Mouse (Mus musculus) heart, embryonic 16.5 days (tissue): ENCODE data around the gene Slc25a33. TPM values are rescaled to one million over a fixed set of nuclear protein-coding genes. Genes with fewer than 3 reads are reported as not detected.
A peak's percentile ranks its signal among the peaks of the same experiment; 100 is the strongest.

Experiments
- ATAC-seq: fragments of 200-750 bp; cut with Nextera tagmentation; replicated peaks from 2 replicates; pipeline ENCODE4 v1.8.0; 2017; ENCODE audit warnings: moderate number of reproducible peaks; ENCODE audit not compliant: insufficient read depth, low FRiP score; ENCODE audit errors: extremely low read depth
- H3K27ac ChIP-seq: fragments of 300-500 bp; sonication (generic); 2 replicates; pipeline ENCODE4 v1.5.1; 2014; ENCODE audit warnings: mild to moderate bottlenecking, low read length, control low read depth, moderate library complexity
- H3K27me3 ChIP-seq: fragments of 300-500 bp; sonication (generic); 2 replicates; pipeline ENCODE4 v1.6.1; 2014; ENCODE audit warnings: low read length, mixed read lengths; ENCODE audit not compliant: control insufficient read depth, insufficient read depth
- H3K36me3 ChIP-seq: fragments of 300-500 bp; sonication (generic); 2 replicates; pipeline ENCODE4 v1.6.1; 2014; ENCODE audit not compliant: control insufficient read depth, insufficient read depth
- H3K4me1 ChIP-seq: fragments of 300-500 bp; sonication (generic); 2 replicates; pipeline ENCODE4 v1.6.1; 2014; ENCODE audit warnings: low read length, mixed read lengths; ENCODE audit not compliant: control insufficient read depth, insufficient read depth
- H3K4me2 ChIP-seq: fragments of 300-500 bp; sonication (generic); 2 replicates; pipeline ENCODE4 v1.6.1; 2014; ENCODE audit warnings: low read depth, mild to moderate bottlenecking, control low read depth, low read length
- H3K4me3 ChIP-seq: fragments of 300-500 bp; sonication (generic); 2 replicates; pipeline ENCODE4 v1.5.1; 2014; ENCODE audit warnings: mild to moderate bottlenecking, control low read depth, low read length
- H3K9ac ChIP-seq: fragments of 300-500 bp; sonication (generic); 2 replicates; pipeline ENCODE4 v1.6.1; 2014; ENCODE audit warnings: low read length, control low read depth
- H3K9me3 ChIP-seq: fragments of 300-500 bp; sonication (generic); replicated peaks from 2 replicates; pipeline ENCODE4 v1.6.1; 2016; ENCODE audit warnings: low read length; ENCODE audit not compliant: control insufficient read depth
- WGBS: fragments of 180-500 bp; shearing (Covaris S2); extraction: QIAGEN DNeasy Blood & Tissue Kit; methylation state at CpG from one replicate; pipeline ENCODE4 v1.1.7; 2014; 5-methylcytosine and 5-hydroxymethylcytosine counted together
- polyA plus RNA-seq: library from polyadenylated mRNA; unstranded; fragments of >200 nt; fragmentation: Nextera tagmentation; extraction: Ambion mirVana; gene quantifications from 2 replicates; pipeline ENCODE4 v1.2.1, GENCODE M21; 2015

Slc25a33 gene
- polyA plus RNA-seq, 1 experiment from 2014 or later: 6.5 TPM

DNA sequence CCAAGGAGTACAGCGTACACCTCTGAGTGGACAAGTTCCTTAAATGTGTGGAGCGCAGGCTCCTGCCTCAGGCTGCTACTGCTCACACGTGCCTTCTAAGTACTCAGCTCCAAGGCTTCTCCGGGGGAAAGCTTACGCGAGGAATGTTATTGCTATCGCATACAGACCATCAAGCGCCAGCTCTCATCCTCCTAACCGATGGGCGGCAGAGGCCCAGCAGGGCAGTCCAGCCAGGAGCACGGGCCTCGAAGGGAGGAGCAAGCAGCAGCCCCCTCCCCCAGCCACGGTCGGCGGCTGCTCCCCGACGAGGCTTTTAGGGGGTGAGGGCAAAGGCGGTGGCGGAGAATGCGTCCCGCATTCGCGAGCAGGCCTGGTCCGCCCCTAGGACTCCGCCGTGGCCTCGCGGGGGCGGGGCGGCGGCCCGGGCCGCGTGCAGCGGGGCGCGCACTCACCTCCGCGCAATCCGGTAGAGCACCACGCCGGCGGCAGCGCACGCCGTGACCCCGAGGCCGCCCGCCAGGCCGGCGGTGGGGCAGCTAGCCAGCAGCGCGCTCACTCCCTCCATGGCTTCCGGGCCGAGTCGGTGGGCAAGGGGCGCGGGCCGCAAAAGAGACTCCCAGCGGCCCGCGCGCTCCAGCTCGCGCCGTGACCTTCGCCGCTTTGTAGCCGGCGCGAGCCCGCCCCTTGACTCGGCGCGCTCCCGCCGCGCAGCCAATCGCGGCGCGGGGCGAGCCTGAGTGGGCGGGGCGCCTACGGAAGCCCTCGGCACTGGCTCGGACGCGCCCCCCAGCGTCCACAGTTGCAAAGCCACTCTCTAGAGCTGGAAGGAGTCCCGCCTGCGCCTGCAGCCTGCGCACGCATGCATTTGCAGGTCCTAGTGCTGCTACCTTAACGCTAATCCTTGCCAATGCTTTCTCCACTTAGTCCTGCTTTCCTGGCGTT is 36.4 kb downstream of the Slc25a33 start, which contains the start of gene Tmem201:
Gene Tmem201, minus strand, starts transcription at position 662 of the 942 bp plus-strand sequence.
- Histone ChIP-seq H3K36me3 (no peaks in the 10 kb centered on the region), H3K4me2 (peak within 1 kb of the TSS; percentile 95), H3K9me3 (no peaks in the 10 kb centered on the region), H3K27me3 (no peaks in the 10 kb centered on the region), H3K4me3 (peak within 1 kb of the TSS; percentile 88), H3K4me1 (peaks cover 45% of the 10 kb centered on the region), H3K9ac (peak within 1 kb of the TSS; percentile 93), H3K27ac (peak within 1 kb of the TSS; percentile 86)
- ATAC-seq: peak; percentile 86
- under 1% methylated on average over 97 of the region's 97 CpGs for WGBS

DNA sequence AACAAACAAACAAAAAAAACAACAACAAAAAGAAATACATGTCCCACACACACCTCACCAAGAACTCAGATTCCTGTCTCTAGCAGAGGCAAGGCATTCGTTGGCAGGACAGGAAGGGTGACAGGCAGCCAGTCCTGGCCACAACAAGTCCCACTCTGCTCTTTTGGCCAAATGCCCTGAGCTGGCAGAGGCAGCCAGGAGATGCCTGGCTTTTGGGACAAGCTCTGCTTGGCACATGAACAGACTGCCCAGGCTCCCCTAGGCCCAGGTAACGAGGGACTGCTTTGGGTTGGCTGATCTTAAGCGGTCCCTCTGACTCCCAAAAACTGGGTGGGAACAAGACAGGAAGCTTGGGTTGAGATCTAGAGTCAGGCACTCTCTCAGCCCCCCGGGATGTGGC is 37.5 kb downstream of the Slc25a33 start:
- Histone ChIP-seq H3K4me2 (peak overlapping the region; percentile 95), H3K4me3 (peak overlapping the region; percentile 88), H3K9me3 (no peaks in the 10 kb centered on the region), H3K27me3 (no peaks in the 10 kb centered on the region), H3K36me3 (no peaks in the 10 kb centered on the region), H3K27ac (peak overlapping the region; percentile 86), H3K9ac (peak overlapping the region; percentile 93), H3K4me1 (peaks cover 52% of the 10 kb centered on the region)
- 17% methylated on average over 4 of the region's 4 CpGs for WGBS
- 0 out of 2 replicates have a peak, but pooled peaks have one; percentile 7 for ATAC-seq

DNA sequence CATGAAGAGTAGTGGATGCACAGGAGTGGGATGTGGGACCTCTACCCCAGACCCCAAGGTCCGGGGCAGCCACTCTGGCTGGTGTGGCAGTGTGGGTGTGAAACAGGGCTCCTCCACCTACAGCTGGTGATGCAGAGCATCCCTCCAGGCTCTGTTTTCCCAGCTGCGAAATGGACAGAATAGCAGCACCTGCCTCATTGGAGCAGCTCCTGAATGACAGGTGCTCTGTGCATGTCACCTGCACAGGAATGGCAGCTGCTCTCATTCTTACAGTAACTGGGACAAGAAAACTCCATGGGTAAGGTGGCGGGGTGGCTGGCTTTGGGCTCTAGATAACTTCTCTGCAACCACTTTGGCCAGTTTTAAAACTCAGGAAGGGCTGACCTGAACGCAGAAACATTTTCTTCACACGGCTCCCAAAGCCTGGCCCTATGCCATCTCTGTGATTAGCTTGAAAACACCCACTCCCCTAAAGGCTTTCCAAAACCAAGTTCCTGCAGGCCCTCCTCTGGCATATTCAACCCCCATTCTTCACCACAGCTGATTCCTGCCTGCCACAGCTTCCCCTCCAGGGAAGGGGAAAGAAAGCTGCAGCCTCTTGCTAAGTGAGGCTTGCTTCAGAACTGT is 38.3 kb downstream of the Slc25a33 start:
- Histone ChIP-seq H3K27me3 (no peaks in the 10 kb centered on the region), H3K4me1 (peaks cover 58% of the 10 kb centered on the region), H3K27ac (no peak overlapping the region; the same call in 1 of the 2 replicates), H3K9me3 (no peaks in the 10 kb centered on the region), H3K4me2 (peak overlapping the region; percentile 95; the same call in 1 of the 2 replicates), H3K36me3 (peaks cover under 1% of the 10 kb centered on the region; the same call in 1 of the 2 replicates), H3K4me3 (no peak overlapping the region), H3K9ac (0 out of 2 replicates have a peak overlapping the region, but pooled peaks have one; percentile 5)
- ATAC-seq: no peak
- WGBS: 57% methylated on average over 5 of the region's 5 CpGs

DNA sequence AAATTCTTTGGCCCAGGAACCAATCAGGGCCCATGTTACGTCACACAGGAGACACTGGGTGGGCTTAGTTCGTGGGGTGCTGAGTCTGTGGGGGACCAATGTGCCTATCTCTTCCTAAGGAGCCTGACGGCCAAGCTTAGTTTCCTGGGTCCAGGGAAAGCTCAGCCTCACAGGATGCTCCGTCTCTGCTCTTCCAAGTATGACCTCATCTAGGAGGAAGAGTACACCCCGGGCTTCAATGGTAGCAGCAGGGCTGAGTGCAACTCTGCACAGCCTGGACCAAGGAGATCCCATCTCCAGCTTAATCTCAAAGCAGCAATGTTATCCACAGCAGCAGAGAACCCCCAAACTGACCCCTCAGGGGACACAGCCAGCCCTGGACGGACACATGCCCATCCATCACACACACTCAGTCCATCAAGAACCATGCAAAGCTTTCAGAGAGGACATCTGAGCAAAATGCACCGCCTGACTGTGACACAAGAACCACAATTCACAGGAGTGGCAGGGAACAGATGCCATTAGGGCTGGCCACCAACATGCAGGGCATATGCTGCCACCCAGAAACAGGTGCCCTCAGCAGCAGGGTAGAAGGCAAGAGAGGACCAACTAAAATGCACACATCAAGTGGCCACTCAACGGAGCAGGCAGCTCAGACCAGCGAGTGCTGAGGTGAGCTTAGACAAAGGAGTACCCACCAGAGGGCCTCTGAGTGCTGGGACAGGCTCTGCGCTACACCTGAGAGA is 39.2 kb downstream of the Slc25a33 start:
- WGBS: 70% methylated on average over 10 of the region's 10 CpGs
- Histone ChIP-seq H3K4me3 (no peak overlapping the region), H3K9ac (no peak overlapping the region; the same call in 1 of the 2 replicates), H3K9me3 (no peaks in the 10 kb centered on the region), H3K4me1 (peaks cover 58% of the 10 kb centered on the region), H3K36me3 (peaks cover 2% of the 10 kb centered on the region; the same call in 1 of the 2 replicates), H3K27ac (peak overlapping the region; percentile 69; the same call in 1 of the 2 replicates), H3K4me2 (no peak overlapping the region), H3K27me3 (no peaks in the 10 kb centered on the region)
- ATAC-seq: no peak

- Histone ChIP-seq H3K27ac (peak overlapping the region; percentile 69), H3K4me2 (no peak overlapping the region)
Measured at GRCm38 (mm10) chr4:149734246-149734645, 39.8 kb downstream of the Slc25a33 start.

GRCm38 (mm10) chr4:149733748-149734147 is 40.3 kb downstream of the Slc25a33 start:
- peak overlapping the region; percentile 34; the same call in 1 of the 2 replicates for H3K9ac ChIP-seq
- WGBS: 52% methylated on average over 6 of the region's 6 CpGs
- ATAC-seq: no peak
- H3K4me3 ChIP-seq: no peak overlapping the region
- H3K9me3 ChIP-seq: no peaks in the 10 kb centered on the region
- H3K4me2 ChIP-seq: no peak overlapping the region; the same call in 1 of the 2 replicates
- peak overlapping the region; percentile 69 for H3K27ac ChIP-seq
- H3K4me1 ChIP-seq: peaks cover 58% of the 10 kb centered on the region
- H3K36me3 ChIP-seq: peaks cover 11% of the 10 kb centered on the region
- no peaks in the 10 kb centered on the region for H3K27me3 ChIP-seq

More at GRCm38 (mm10) chr4:149734246-149734645, 39.8 kb downstream of the Slc25a33 start:
- Histone ChIP-seq H3K9me3 (no peaks in the 10 kb centered on the region), H3K27me3 (no peaks in the 10 kb centered on the region), H3K4me1 (peaks cover 58% of the 10 kb centered on the region), H3K9ac (peak overlapping the region; percentile 34; the same call in 1 of the 2 replicates), H3K36me3 (peaks cover 6% of the 10 kb centered on the region), H3K4me3 (no peak overlapping the region)
- WGBS: 79% methylated on average over 6 of the region's 6 CpGs
- ATAC-seq: no peak

DNA sequence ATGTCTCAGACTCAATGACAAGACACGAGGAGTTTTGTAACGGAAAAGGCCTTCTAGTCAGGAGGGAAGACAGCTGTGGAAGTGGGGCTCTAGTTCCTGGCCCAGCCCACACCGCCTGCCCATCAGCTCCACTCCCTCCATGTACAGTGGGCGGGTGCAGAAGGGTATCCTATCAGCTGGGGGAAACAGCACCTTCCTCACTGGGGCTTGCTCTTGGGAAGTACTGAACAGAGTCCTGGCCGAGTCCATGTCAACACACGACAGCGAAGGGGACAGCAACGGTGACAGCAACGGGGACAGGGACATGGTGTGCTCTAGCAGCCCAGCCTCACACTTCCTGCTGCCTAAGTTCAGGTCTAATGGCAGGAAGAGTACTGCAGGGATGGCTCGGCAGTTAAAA is 41.3 kb downstream of the Slc25a33 start:
- no peak overlapping the region for H3K4me3 ChIP-seq
- ATAC-seq: no peak
- peak overlapping the region; percentile 66 for H3K27ac ChIP-seq
- WGBS: 44% methylated on average over 10 of the region's 10 CpGs
- no peak overlapping the region for H3K4me2 ChIP-seq
- peak overlapping the region; percentile 52 for H3K9ac ChIP-seq
- peaks cover 16% of the 10 kb centered on the region for H3K36me3 ChIP-seq
- H3K4me1 ChIP-seq: peaks cover 58% of the 10 kb centered on the region
- H3K27me3 ChIP-seq: no peaks in the 10 kb centered on the region
- no peaks in the 10 kb centered on the region for H3K9me3 ChIP-seq

DNA sequence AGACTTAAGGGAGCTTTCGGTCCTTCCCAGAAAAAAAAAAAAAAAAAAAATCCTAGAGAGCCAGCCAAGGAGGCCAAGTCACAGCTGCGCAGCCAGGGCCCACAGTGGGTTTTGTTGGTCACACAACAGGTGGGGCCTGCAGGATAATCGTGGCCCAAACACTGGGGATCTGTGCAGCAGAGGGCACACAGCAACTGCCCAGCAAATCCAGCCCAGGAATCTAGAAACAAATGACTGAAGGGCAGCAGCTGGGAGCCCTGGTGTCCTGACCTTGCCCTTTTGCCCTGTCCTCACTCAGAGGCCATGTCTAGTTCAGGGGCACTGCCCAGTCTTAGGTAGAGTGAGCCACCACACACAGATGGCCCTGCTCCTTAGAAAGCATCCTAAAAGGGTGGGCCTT is 41.8 kb downstream of the Slc25a33 start:
- peaks cover 58% of the 10 kb centered on the region for H3K4me1 ChIP-seq
- no peaks in the 10 kb centered on the region for H3K27me3 ChIP-seq
- no peak overlapping the region for H3K4me3 ChIP-seq
- 88% methylated on average over 3 of the region's 3 CpGs for WGBS
- no peak overlapping the region for H3K4me2 ChIP-seq
- ATAC-seq: no peak
- peaks cover 21% of the 10 kb centered on the region for H3K36me3 ChIP-seq
- no peaks in the 10 kb centered on the region for H3K9me3 ChIP-seq
- peak overlapping the region; percentile 52 for H3K9ac ChIP-seq
- peak overlapping the region; percentile 66 for H3K27ac ChIP-seq
